Mouse (Mus musculus): ENCODE results near the gene Il4i1. TPM values are rescaled to one million over a fixed set of nuclear protein-coding genes. Genes with fewer than 3 reads are reported as not detected.

Gene Il4i1
- polyA plus RNA-seq, 1 experiment from 2014 or later, result 0.78 TPM

MicroRNAs within 50 kb of the gene (microRNA counts, 519-probe panel; counts per million panel counts)
- 97.1 counts per million, percentile 29 among the panel's probes with 10 or more counts for microRNA mmu-miR-707

Other genes with a start within 250 kb of the Il4i1 start
- gene Napsa, start 244.0 kb upstream of the Il4i1 start, polyA plus RNA-seq (2015; fragmentation: Nextera tagmentation; extraction: Ambion mirVana), result 3.1 and 3.6 TPM in 2 replicates
- 0.27 and 0.36 TPM in 2 replicates for gene Kcnc3, start 225.7 kb upstream of the Il4i1 start, polyA plus RNA-seq (2015; fragmentation: Nextera tagmentation; extraction: Ambion mirVana)
- gene Myh14, start 145.5 kb upstream of the Il4i1 start, polyA plus RNA-seq (2015; fragmentation: Nextera tagmentation; extraction: Ambion mirVana), result 68.4 and 74.3 TPM in 2 replicates
- not detected in 2 replicates for gene Izumo2, start 107.6 kb upstream of the Il4i1 start, polyA plus RNA-seq (2015; fragmentation: Nextera tagmentation; extraction: Ambion mirVana)
- 36.0 and 39.4 TPM in 2 replicates for gene Vrk3, start 68.0 kb upstream of the Il4i1 start, polyA plus RNA-seq (2015; fragmentation: Nextera tagmentation; extraction: Ambion mirVana)
- 2.0 and 2.5 TPM in 2 replicates for gene Zfp473, start 65.3 kb upstream of the Il4i1 start, polyA plus RNA-seq (2015; fragmentation: Nextera tagmentation; extraction: Ambion mirVana)
- gene Nup62, start 299 bp upstream of the Il4i1 start, polyA plus RNA-seq (2015; fragmentation: Nextera tagmentation; extraction: Ambion mirVana), result 87.4 and 89.2 TPM in 2 replicates
- 6.2 and 6.6 TPM in 2 replicates for gene Atf5, start 271 bp downstream of the Il4i1 start, polyA plus RNA-seq (2015; fragmentation: Nextera tagmentation; extraction: Ambion mirVana)
- gene Akt1s1, start 32.6 kb downstream of the Il4i1 start, polyA plus RNA-seq (2015; fragmentation: Nextera tagmentation; extraction: Ambion mirVana), result 112 and 116 TPM in 2 replicates
- gene Tbc1d17, start 32.7 kb downstream of the Il4i1 start, polyA plus RNA-seq (2015; fragmentation: Nextera tagmentation; extraction: Ambion mirVana), result 71.0 and 71.3 TPM in 2 replicates
- 25.9 and 29.0 TPM in 2 replicates for gene Pnkp, start 40.8 kb downstream of the Il4i1 start, polyA plus RNA-seq (2015; fragmentation: Nextera tagmentation; extraction: Ambion mirVana)
- 239 and 253 TPM in 2 replicates for gene Ptov1, start 53.4 kb downstream of the Il4i1 start, polyA plus RNA-seq (2015; fragmentation: Nextera tagmentation; extraction: Ambion mirVana)
- 88.2 and 91.8 TPM in 2 replicates for gene Med25, start 76.3 kb downstream of the Il4i1 start, polyA plus RNA-seq (2015; fragmentation: Nextera tagmentation; extraction: Ambion mirVana)
- gene Fuz, start 79.7 kb downstream of the Il4i1 start, polyA plus RNA-seq (2015; fragmentation: Nextera tagmentation; extraction: Ambion mirVana), result 17.0 and 18.8 TPM in 2 replicates
- 60.1 and 65.0 TPM in 2 replicates for gene Ap2a1, start 113.1 kb downstream of the Il4i1 start, polyA plus RNA-seq (2015; fragmentation: Nextera tagmentation; extraction: Ambion mirVana)
- gene Tsks, start 126.8 kb downstream of the Il4i1 start, polyA plus RNA-seq (2015; fragmentation: Nextera tagmentation; extraction: Ambion mirVana), result 0.14 TPM in 1 of 2 replicates, not detected in the other
- gene Cpt1c, start 158.5 kb downstream of the Il4i1 start, polyA plus RNA-seq (2015; fragmentation: Nextera tagmentation; extraction: Ambion mirVana), result 16.1 and 16.5 TPM in 2 replicates
- 449 and 456 TPM in 2 replicates for gene Prmt1, start 170.2 kb downstream of the Il4i1 start, polyA plus RNA-seq (2015; fragmentation: Nextera tagmentation; extraction: Ambion mirVana)
- gene Irf3, start 181.3 kb downstream of the Il4i1 start, polyA plus RNA-seq (2015; fragmentation: Nextera tagmentation; extraction: Ambion mirVana), result 89.9 and 99.6 TPM in 2 replicates
- gene Bcl2l12, start 182.3 kb downstream of the Il4i1 start, polyA plus RNA-seq (2015; fragmentation: Nextera tagmentation; extraction: Ambion mirVana), result 37.3 and 43.6 TPM in 2 replicates
- gene Scaf1, start 200.0 kb downstream of the Il4i1 start, polyA plus RNA-seq (2015; fragmentation: Nextera tagmentation; extraction: Ambion mirVana), result 32.0 and 33.6 TPM in 2 replicates
- 57.6 and 61.0 TPM in 2 replicates for gene Rras, start 201.6 kb downstream of the Il4i1 start, polyA plus RNA-seq (2015; fragmentation: Nextera tagmentation; extraction: Ambion mirVana)
- 7.1 and 8.7 TPM in 2 replicates for gene Prr12, start 236.5 kb downstream of the Il4i1 start, polyA plus RNA-seq (2015; fragmentation: Nextera tagmentation; extraction: Ambion mirVana)
- 49.5 and 50.5 TPM in 2 replicates for gene Nosip, start 246.0 kb downstream of the Il4i1 start, polyA plus RNA-seq (2015; fragmentation: Nextera tagmentation; extraction: Ambion mirVana)
- 29.2 and 29.5 TPM in 2 replicates for gene Prrg2, start 246.3 kb downstream of the Il4i1 start, polyA plus RNA-seq (2015; fragmentation: Nextera tagmentation; extraction: Ambion mirVana)

Data from intestine, embryonic 15.5 days (tissue).